Mouse (Mus musculus) testis, adult 2 months (tissue): Measurements from ENCODE around the gene Pex14. TPM values are rescaled to one million over a fixed set of nuclear protein-coding genes. Genes with fewer than 3 reads are reported as not detected.

ENCODE experiments used
- H3K27ac ChIP-seq: fragments of 200-500 bp; 2 replicates; pipeline ENCODE4 v1.5.1; 2012; ENCODE audit warnings: low read depth, low read length; ENCODE audit not compliant: control insufficient read depth, insufficient read depth
- H3K27me3 ChIP-seq: fragments of 200-500 bp; 2 replicates; pipeline ENCODE4 v1.6.1; 2012; ENCODE audit warnings: mild to moderate bottlenecking, low read length, moderate library complexity; ENCODE audit not compliant: control insufficient read depth, insufficient read depth
- H3K36me3 ChIP-seq: fragments of 200-500 bp; 2 replicates; pipeline ENCODE4 v1.6.1; 2012; ENCODE audit warnings: mild to moderate bottlenecking, low read length; ENCODE audit not compliant: control insufficient read depth, insufficient read depth
- H3K4me1 ChIP-seq: fragments of 200-500 bp; 2 replicates; pipeline ENCODE4 v1.6.1; 2012; ENCODE audit warnings: low read length; ENCODE audit not compliant: control insufficient read depth, insufficient read depth
- H3K4me3 ChIP-seq: fragments of 200-500 bp; 2 replicates; pipeline ENCODE4 v1.5.1; 2012; ENCODE audit warnings: low read depth, mild to moderate bottlenecking, low read length, moderate library complexity, mixed read lengths; ENCODE audit not compliant: control insufficient read depth
- CTCF ChIP-seq: fragments of 200-500 bp; IDR thresholded peaks from 2 replicates; pipeline ENCODE4 v1.5.1; 2012; ENCODE audit warnings: low read depth, mild to moderate bottlenecking, inconsistent platforms, low read length, moderate library complexity; ENCODE audit not compliant: control insufficient read depth, insufficient read depth, insufficient replicate concordance
- POLR2A ChIP-seq: fragments of 200-500 bp; IDR thresholded peaks from 2 replicates; pipeline ENCODE4 v1.6.1; 2012; ENCODE audit warnings: low read depth, mild to moderate bottlenecking, inconsistent platforms, low read length, moderate library complexity; ENCODE audit not compliant: control insufficient read depth
- polyA plus RNA-seq: library from polyadenylated mRNA; depleted of rRNA; stranded (reverse); fragments of >200 nt; gene quantifications from 2 replicates; pipeline ENCODE4 v1.2.3, GENCODE M21; 2012

Gene Pex14
- polyA plus RNA-seq, 1 experiment, result 22.9 TPM

- no peak overlapping the region for H3K4me3 ChIP-seq
- TF ChIP-seq CTCF (no peak), POLR2A (no peak)
Observed at GRCm38 (mm10) chr4:148993948-148994347, 105.7 kb downstream of the Pex14 start.

GRCm38 (mm10) chr4:148990038-148990437 lies 109.6 kb downstream of the Pex14 start:
- H3K27me3 ChIP-seq, result no peaks in the 10 kb centered on the region
- no peaks in the 10 kb centered on the region for H3K4me1 ChIP-seq
- no peak overlapping the region for H3K27ac ChIP-seq
- H3K36me3 ChIP-seq, result no peaks in the 10 kb centered on the region
- H3K4me3 ChIP-seq, result no peak overlapping the region
- TF ChIP-seq CTCF (no peak), POLR2A (no peak)

More at GRCm38 (mm10) chr4:148993948-148994347, 105.7 kb downstream of the Pex14 start:
- Histone ChIP-seq H3K27ac (no peak overlapping the region), H3K36me3 (no peaks in the 10 kb centered on the region), H3K4me1 (no peaks in the 10 kb centered on the region), H3K27me3 (no peaks in the 10 kb centered on the region)

GRCm38 (mm10) chr4:148985541-148986476 lies 113.9 kb downstream of the Pex14 start:
- no peaks in the 10 kb centered on the region for H3K27me3 ChIP-seq
- H3K4me1 ChIP-seq, result no peaks in the 10 kb centered on the region
- peaks cover 4% of the 10 kb centered on the region for H3K36me3 ChIP-seq
- TF ChIP-seq CTCF, result no peak
- no peak for TF ChIP-seq POLR2A
- H3K27ac ChIP-seq, result no peak overlapping the region
- H3K4me3 ChIP-seq, result no peak overlapping the region

- no peaks in the 10 kb centered on the region for H3K4me1 ChIP-seq
- no peak overlapping the region for H3K4me3 ChIP-seq
- TF ChIP-seq CTCF (no peak), POLR2A (no peak)
- H3K36me3 ChIP-seq, result peaks cover 4% of the 10 kb centered on the region
- H3K27ac ChIP-seq, result no peak overlapping the region
- H3K27me3 ChIP-seq, result no peaks in the 10 kb centered on the region
Observed at GRCm38 (mm10) chr4:148984701-148985540, 114.8 kb downstream of the Pex14 start.

DNA sequence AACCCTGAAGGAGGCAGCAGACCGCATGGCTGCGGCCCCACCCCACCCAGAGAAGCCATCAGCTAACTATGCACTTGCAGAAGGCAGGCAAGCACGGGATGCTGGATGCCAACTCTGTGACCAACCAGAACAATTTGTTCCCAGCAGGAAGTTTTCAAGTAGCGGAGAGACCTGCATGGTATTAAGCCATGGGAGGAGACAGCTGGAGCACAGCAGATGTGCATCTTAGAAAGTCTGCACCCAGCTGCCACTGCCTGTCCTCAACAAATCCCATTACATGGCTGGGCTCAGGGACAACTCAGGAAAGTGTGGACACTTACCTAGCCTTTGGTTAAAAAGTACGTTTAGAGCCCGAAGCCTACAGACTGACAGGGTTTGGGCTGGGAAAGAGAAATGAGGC lies 117.4 kb downstream of the Pex14 start:
- H3K27ac ChIP-seq, result no peak overlapping the region
- no peaks in the 10 kb centered on the region for H3K27me3 ChIP-seq
- no peaks in the 10 kb centered on the region for H3K4me1 ChIP-seq
- peaks cover 4% of the 10 kb centered on the region for H3K36me3 ChIP-seq
- TF ChIP-seq POLR2A (no peak), CTCF (no peak)
- H3K4me3 ChIP-seq, result no peak overlapping the region

GRCm38 (mm10) chr4:148979837-148980236 lies 119.8 kb downstream of the Pex14 start:
- no peak overlapping the region for H3K27ac ChIP-seq
- peaks cover 4% of the 10 kb centered on the region for H3K36me3 ChIP-seq
- TF ChIP-seq POLR2A (no peak), CTCF (no peak)
- no peaks in the 10 kb centered on the region for H3K27me3 ChIP-seq
- no peaks in the 10 kb centered on the region for H3K4me1 ChIP-seq
- no peak overlapping the region for H3K4me3 ChIP-seq

GRCm38 (mm10) chr4:148978926-148979325 lies 120.8 kb downstream of the Pex14 start:
- Histone ChIP-seq H3K27me3 (no peaks in the 10 kb centered on the region), H3K4me1 (no peaks in the 10 kb centered on the region), H3K4me3 (no peak overlapping the region), H3K36me3 (peaks cover 4% of the 10 kb centered on the region), H3K27ac (no peak overlapping the region)
- TF ChIP-seq POLR2A, result no peak
- TF ChIP-seq CTCF, result no peak
